Mouse (Mus musculus) testis, adult 2 months (tissue): ENCODE data around the gene Kcne4.

Source experiments
- CTCF ChIP-seq: fragments of 200-500 bp; IDR thresholded peaks from 2 replicates; pipeline ENCODE4 v1.5.1; 2012; ENCODE audit warnings: low read depth, mild to moderate bottlenecking, inconsistent platforms, low read length, moderate library complexity; ENCODE audit not compliant: control insufficient read depth, insufficient read depth, insufficient replicate concordance
- POLR2A ChIP-seq: fragments of 200-500 bp; IDR thresholded peaks from 2 replicates; pipeline ENCODE4 v1.6.1; 2012; ENCODE audit warnings: low read depth, mild to moderate bottlenecking, inconsistent platforms, low read length, moderate library complexity; ENCODE audit not compliant: control insufficient read depth

DNA sequence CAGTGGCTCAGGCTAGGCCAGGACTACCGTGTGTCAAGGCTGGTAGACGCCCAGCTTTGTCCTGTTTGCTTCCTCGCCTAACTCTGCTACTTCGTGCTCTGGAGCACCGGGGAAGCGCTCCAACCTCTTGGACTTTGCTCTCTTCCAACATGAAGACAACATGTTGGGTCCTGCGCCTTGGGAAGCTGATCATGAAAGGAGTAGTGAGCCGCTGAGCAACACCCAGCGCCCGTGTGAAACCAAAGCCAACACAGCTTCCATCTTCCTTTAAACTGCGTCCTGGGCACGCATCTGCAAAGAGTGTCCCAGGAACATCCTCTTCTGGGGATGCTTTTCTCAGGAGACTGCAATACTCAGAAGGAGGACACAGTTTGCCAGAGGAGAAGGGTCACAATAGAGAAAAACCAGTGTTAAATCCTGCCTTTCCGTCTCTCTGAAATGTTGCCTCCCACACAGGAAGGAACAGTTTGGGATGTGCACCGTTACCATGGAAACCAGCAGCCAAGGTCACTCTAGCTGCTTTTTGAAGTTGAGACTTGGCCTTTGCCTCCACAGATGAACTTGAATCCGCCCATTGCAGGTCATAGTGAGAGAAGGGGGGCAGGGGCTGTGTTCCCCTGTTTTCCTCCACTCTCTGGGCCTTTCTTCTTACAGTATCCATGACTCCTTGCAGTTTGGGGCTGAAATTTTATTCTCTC lies 5.3 kb downstream of the Kcne4 start:
- no peak for TF ChIP-seq POLR2A
- no peak for TF ChIP-seq CTCF
